Mouse (Mus musculus) kidney, embryonic 16.5 days (tissue): Measurements from ENCODE around the gene Zkscan1. TPM values are rescaled to one million over a fixed set of nuclear protein-coding genes. Genes with fewer than 3 reads are reported as not detected.
"Not testable (repeated sequence)": the region's sequence is repeated elsewhere in the genome, so short reads cannot be mapped to it uniquely, and the experiment has no call there.

Experiments
- ATAC-seq: fragments of 200-750 bp; cut with Nextera tagmentation; 2 replicates; pipeline ENCODE4 v1.8.0; 2017; ENCODE audit warnings: moderate TSS enrichment; ENCODE audit not compliant: low FRiP score, low TSS enrichment
- H3K27ac ChIP-seq: fragments of 300-500 bp; sonication (generic); 2 replicates; pipeline ENCODE4 v1.5.1; 2014; ENCODE audit warnings: low read length
- H3K27me3 ChIP-seq: fragments of 300-500 bp; sonication (generic); 2 replicates; pipeline ENCODE4 v1.6.1; 2014; ENCODE audit warnings: low read length, control low read depth, mixed read lengths; ENCODE audit not compliant: insufficient read depth
- H3K36me3 ChIP-seq: fragments of 300-500 bp; sonication (generic); 2 replicates; pipeline ENCODE4 v1.6.1; 2014; ENCODE audit warnings: low read length, control low read depth, mixed read lengths; ENCODE audit not compliant: insufficient read depth
- H3K4me1 ChIP-seq: fragments of 300-500 bp; sonication (generic); 2 replicates; pipeline ENCODE4 v1.6.1; 2014; ENCODE audit warnings: low read length, control low read depth, mixed read lengths; ENCODE audit not compliant: insufficient read depth
- H3K4me2 ChIP-seq: fragments of 300-500 bp; sonication (generic); replicated peaks from 2 replicates; pipeline ENCODE4 v1.6.1; 2014; ENCODE audit warnings: low read depth, low read length
- H3K4me3 ChIP-seq: fragments of 300-500 bp; sonication (generic); 2 replicates; pipeline ENCODE4 v1.5.1; 2014; ENCODE audit warnings: mild to moderate bottlenecking, low read length
- H3K9ac ChIP-seq: fragments of 300-500 bp; sonication (generic); replicated peaks from 2 replicates; pipeline ENCODE4 v1.6.1; 2014; ENCODE audit warnings: low read length
- H3K9me3 ChIP-seq: fragments of 300-500 bp; sonication (generic); 2 replicates; pipeline ENCODE4 v1.6.1; 2016; ENCODE audit warnings: low read length, control low read depth
- WGBS: fragments of 180-500 bp; shearing (Covaris S2); extraction: QIAGEN DNeasy Blood & Tissue Kit; methylation state at CpG from one replicate; pipeline ENCODE4 v1.1.7; 2014; 5-methylcytosine and 5-hydroxymethylcytosine counted together
- polyA plus RNA-seq: library from polyadenylated mRNA; unstranded; fragments of >200 nt; fragmentation: Nextera tagmentation; extraction: Ambion mirVana; gene quantifications from 2 replicates; pipeline ENCODE4 v1.2.1, GENCODE M21; 2015

The Zkscan1 gene
- polyA plus RNA-seq, result 22.7 and 25.7 TPM in 2 replicates

- no peaks in the 10 kb centered on the region for H3K9me3 ChIP-seq
- peak within 1 kb of the TSS; percentile 90 for H3K27ac ChIP-seq
- peak within 1 kb of the TSS; percentile 73 for H3K4me2 ChIP-seq
- H3K4me1 ChIP-seq, result peaks cover 25% of the 10 kb centered on the region
- H3K9ac ChIP-seq, result peak within 1 kb of the TSS; percentile 98
- H3K4me3 ChIP-seq, result peak within 1 kb of the TSS; percentile 86
- 0% methylated on average over 27 of the region's 27 CpGs for WGBS
- ATAC-seq, result peak; percentile 89
- H3K27me3 ChIP-seq, result no peaks in the 10 kb centered on the region
- no peaks in the 10 kb centered on the region; the same call in 1 of the 2 replicates for H3K36me3 ChIP-seq
Observed at GRCm38 (mm10) chr5:138084996-138085395, at the start of gene Zkscan1. Gene Zkscan1 (plus strand): TSS chr5:138085084.

GRCm38 (mm10) chr5:138052894-138053293 lies 32.0 kb upstream of the Zkscan1 start, which contains the start of gene Smok3c:
Gene Smok3c (plus strand): TSS chr5:138053194.
- WGBS, result no CpG with 5 or more reads among the region's 5 CpGs
- not testable (repeated sequence) for H3K27ac ChIP-seq, ATAC-seq

GRCm38 (mm10) chr5:138073803-138074202 lies 11.1 kb upstream of the Zkscan1 start:
- no peaks in the 10 kb centered on the region for H3K27me3 ChIP-seq
- no peak overlapping the region for H3K27ac ChIP-seq
- H3K4me3 ChIP-seq, result no peak overlapping the region
- no peak overlapping the region for H3K9ac ChIP-seq
- WGBS, result 84% methylated on average over 4 of the region's 4 CpGs
- ATAC-seq, result no peak
- no peak overlapping the region for H3K4me2 ChIP-seq
- H3K36me3 ChIP-seq, result no peaks in the 10 kb centered on the region
- H3K4me1 ChIP-seq, result no peaks in the 10 kb centered on the region
- no peaks in the 10 kb centered on the region for H3K9me3 ChIP-seq

More at GRCm38 (mm10) chr5:138052894-138053293, 32.0 kb upstream of the Zkscan1 start, which contains the start of gene Smok3c:
- not testable (repeated sequence) for H3K4me1 ChIP-seq, H3K4me3 ChIP-seq, H3K4me2 ChIP-seq, H3K9ac ChIP-seq, H3K27me3 ChIP-seq, H3K36me3 ChIP-seq, H3K9me3 ChIP-seq

- no peak overlapping the region for H3K9ac ChIP-seq
- no peak overlapping the region for H3K27ac ChIP-seq
- no peak overlapping the region for H3K4me3 ChIP-seq
- H3K4me2 ChIP-seq, result no peak overlapping the region
- WGBS, result 66% methylated on average over 3 of the region's 3 CpGs
- no peaks in the 10 kb centered on the region for H3K9me3 ChIP-seq
- H3K36me3 ChIP-seq, result no peaks in the 10 kb centered on the region
- H3K4me1 ChIP-seq, result no peaks in the 10 kb centered on the region
- ATAC-seq, result no peak
- no peaks in the 10 kb centered on the region for H3K27me3 ChIP-seq
Observed at GRCm38 (mm10) chr5:138075684-138076083, 9.2 kb upstream of the Zkscan1 start.

- no peak overlapping the region for H3K27ac ChIP-seq
Observed at GRCm38 (mm10) chr5:138076148-138076547, 8.7 kb upstream of the Zkscan1 start.

GRCm38 (mm10) chr5:138080456-138080855 lies 4.4 kb upstream of the Zkscan1 start:
- no peaks in the 10 kb centered on the region for H3K36me3 ChIP-seq
- 82% methylated on average over 5 of the region's 5 CpGs for WGBS
- no peaks in the 10 kb centered on the region for H3K9me3 ChIP-seq
- H3K4me2 ChIP-seq, result no peak overlapping the region
- no peak for ATAC-seq
- no peaks in the 10 kb centered on the region for H3K27me3 ChIP-seq
- no peak overlapping the region for H3K4me3 ChIP-seq
- no peak overlapping the region for H3K9ac ChIP-seq
- H3K4me1 ChIP-seq, result peaks cover 3% of the 10 kb centered on the region
- H3K27ac ChIP-seq, result no peak overlapping the region

More at GRCm38 (mm10) chr5:138076148-138076547, 8.7 kb upstream of the Zkscan1 start:
- WGBS, result 57% methylated on average over 2 of the region's 2 CpGs
- no peak for ATAC-seq
- no peaks in the 10 kb centered on the region for H3K9me3 ChIP-seq
- no peak overlapping the region for H3K9ac ChIP-seq
- no peaks in the 10 kb centered on the region for H3K4me1 ChIP-seq
- no peak overlapping the region for H3K4me3 ChIP-seq
- no peaks in the 10 kb centered on the region for H3K36me3 ChIP-seq
- H3K27me3 ChIP-seq, result no peaks in the 10 kb centered on the region
- no peak overlapping the region for H3K4me2 ChIP-seq

GRCm38 (mm10) chr5:138081446-138081845 lies 3.4 kb upstream of the Zkscan1 start:
- ATAC-seq, result no peak
- H3K4me2 ChIP-seq, result no peak overlapping the region

GRCm38 (mm10) chr5:138083318-138083900 lies 1.5 kb upstream of the Zkscan1 start:
- Histone ChIP-seq H3K9me3 (no peaks in the 10 kb centered on the region), H3K9ac (no peak overlapping the region), H3K27ac (no peak overlapping the region), H3K36me3 (no peaks in the 10 kb centered on the region; the same call in 1 of the 2 replicates), H3K4me1 (peaks cover 24% of the 10 kb centered on the region), H3K4me3 (no peak overlapping the region), H3K27me3 (no peaks in the 10 kb centered on the region), H3K4me2 (no peak overlapping the region)
- ATAC-seq, result no peak
- 71% methylated on average over 2 of the region's 2 CpGs for WGBS

More at GRCm38 (mm10) chr5:138081446-138081845, 3.4 kb upstream of the Zkscan1 start:
- H3K27me3 ChIP-seq, result no peaks in the 10 kb centered on the region
- H3K9me3 ChIP-seq, result no peaks in the 10 kb centered on the region
- no peak overlapping the region for H3K27ac ChIP-seq
- H3K4me3 ChIP-seq, result no peak overlapping the region
- H3K4me1 ChIP-seq, result peaks cover 5% of the 10 kb centered on the region
- WGBS, result 82% methylated on average over 9 of the region's 9 CpGs
- no peaks in the 10 kb centered on the region for H3K36me3 ChIP-seq
- H3K9ac ChIP-seq, result no peak overlapping the region

GRCm38 (mm10) chr5:138083936-138084335 lies 948 bp upstream of the Zkscan1 start:
- H3K9me3 ChIP-seq, result no peaks in the 10 kb centered on the region
- peaks cover 25% of the 10 kb centered on the region for H3K4me1 ChIP-seq
- ATAC-seq, result no peak
- no peak overlapping the region for H3K4me2 ChIP-seq
- H3K27ac ChIP-seq, result no peak overlapping the region
- no peaks in the 10 kb centered on the region; the same call in 1 of the 2 replicates for H3K36me3 ChIP-seq
- H3K4me3 ChIP-seq, result no peak overlapping the region
- WGBS, result 89% methylated on average over 2 of the region's 2 CpGs
- no peaks in the 10 kb centered on the region for H3K27me3 ChIP-seq
- H3K9ac ChIP-seq, result no peak overlapping the region

- H3K4me2 ChIP-seq, result peak overlapping the region; percentile 73
- H3K4me1 ChIP-seq, result peaks cover 25% of the 10 kb centered on the region
- ATAC-seq, result no peak
- no peak overlapping the region for H3K27ac ChIP-seq
- H3K9ac ChIP-seq, result 0 out of 2 replicates have a peak overlapping the region, but pooled peaks have one; percentile 41
- peak overlapping the region; percentile 86 for H3K4me3 ChIP-seq
- H3K9me3 ChIP-seq, result no peaks in the 10 kb centered on the region
- no peaks in the 10 kb centered on the region; the same call in 1 of the 2 replicates for H3K36me3 ChIP-seq
- no peaks in the 10 kb centered on the region for H3K27me3 ChIP-seq
- WGBS, result 57% methylated on average over 2 of the region's 2 CpGs
Observed at GRCm38 (mm10) chr5:138084507-138084906, 377 bp upstream of the Zkscan1 start.
